Mouse (Mus musculus) G1E-ER4 (cell line): ENCODE data around the gene Hnrnpdl. TPM values are rescaled to one million over a fixed set of nuclear protein-coding genes. Genes with fewer than 3 reads are reported as not detected.

Experiments
- GATA1 ChIP-seq: IDR thresholded peaks from one replicate; pipeline ENCODE4 v1.8.0; 2012; ENCODE audit warnings: low read length, inconsistent platforms
- polyA plus RNA-seq: library from polyadenylated mRNA; stranded (reverse); fragments of >175 nt; gene quantifications from 2 replicates; pipeline ENCODE4 v1.2.3, GENCODE M21; 2012

The Hnrnpdl gene
- polyA plus RNA-seq, 1 experiment, result 311 TPM

DNA sequence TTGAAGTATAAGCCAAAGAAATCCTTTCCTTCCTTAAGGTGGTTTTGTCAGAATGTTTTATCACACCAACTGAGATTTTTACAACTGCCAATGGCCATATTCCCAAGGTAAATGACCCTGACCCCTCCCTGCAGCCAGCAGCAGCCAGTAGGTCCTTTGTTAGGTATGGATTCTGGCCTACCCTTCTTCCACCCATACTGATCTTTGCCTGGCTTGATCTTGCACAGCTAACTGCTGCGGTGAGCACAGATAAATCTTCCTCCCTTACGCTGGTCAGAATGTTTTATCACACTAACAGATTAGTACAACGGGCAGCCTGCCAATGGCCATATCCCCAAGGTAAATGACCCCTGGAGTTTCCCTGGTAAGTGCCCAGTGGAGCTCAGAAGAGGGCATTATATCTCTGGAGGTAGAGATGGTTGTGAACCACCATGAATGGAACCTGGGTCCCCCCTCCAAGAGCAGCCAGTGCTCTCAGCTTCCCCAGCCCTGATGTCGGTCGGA lies 16.5 kb upstream of the Hnrnpdl start:
- no peak for TF ChIP-seq GATA1

DNA sequence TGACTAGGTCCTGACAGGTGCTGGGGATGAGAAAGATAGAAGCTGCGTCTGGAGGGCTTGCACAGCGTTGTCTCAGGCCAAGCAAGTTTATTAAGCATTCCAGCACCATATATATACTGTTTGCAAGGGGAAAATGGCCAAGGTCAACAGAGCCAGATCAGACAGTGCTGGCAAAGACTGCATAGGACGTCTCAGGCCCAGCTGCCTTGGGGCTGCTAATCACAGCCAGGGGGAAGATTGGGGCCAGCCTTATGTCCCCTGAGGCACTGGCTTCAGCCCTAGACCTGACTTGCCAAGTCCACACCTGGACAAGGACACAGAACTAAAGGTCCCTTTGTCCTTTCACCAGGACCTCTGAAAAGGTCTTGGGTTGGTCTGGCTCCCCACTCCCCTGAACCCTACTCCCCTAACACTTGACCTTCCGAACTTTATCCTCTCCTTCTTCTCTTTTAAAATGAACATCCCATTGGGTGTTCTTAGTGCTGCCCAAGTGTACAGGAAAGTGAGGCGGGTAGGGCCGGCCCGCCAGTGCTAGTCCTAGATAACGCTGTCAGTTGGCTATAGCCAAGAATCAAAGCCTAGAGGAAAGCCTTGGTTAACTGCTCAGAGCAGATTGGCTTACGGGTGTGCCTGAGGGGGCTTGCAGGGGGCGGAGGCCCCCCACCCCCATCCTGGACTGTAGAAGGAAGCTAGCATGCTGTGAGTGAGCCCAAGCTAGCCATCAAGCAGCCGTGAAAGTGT lies 15.5 kb upstream of the Hnrnpdl start:
- TF ChIP-seq GATA1, result no peak

DNA sequence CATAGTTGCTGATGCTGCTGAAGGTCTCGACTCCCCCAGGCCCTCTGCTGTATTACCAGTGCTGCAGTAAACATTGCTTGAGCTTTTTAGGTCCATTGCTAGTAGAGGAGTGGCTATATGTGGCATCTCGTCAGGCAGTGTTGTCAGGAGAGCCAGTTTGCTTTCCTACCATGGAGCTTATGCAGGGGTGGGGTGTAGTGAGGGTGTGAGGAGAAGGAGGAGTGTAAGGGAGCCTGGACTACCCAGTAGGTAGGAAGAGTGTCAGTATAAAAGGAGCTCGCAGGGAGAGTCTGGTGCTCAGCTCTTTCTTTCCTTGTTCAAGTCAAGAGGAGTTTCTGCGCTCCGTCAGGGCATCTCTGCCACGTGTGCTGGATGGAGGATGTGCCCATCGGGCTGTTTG lies 13.3 kb upstream of the Hnrnpdl start:
- no peak for TF ChIP-seq GATA1

DNA sequence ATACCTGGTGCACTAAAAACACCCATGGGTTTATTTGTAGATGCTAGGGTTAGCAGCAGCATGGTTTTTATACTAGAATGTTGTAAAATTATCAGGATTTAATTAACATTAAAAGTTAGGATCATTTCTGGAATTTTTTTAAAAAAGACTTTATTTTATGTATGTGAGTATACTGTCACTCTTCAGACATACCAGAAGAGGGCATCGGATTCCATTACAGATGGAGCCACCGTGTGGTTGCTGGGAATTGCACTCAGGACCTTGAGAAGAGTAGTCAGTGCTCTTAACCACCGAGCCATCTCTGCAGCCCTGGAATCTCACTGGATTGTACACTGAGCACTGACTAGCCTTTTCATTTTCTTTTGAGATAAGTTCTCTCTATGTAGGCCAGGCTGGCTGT lies 10.4 kb upstream of the Hnrnpdl start:
- TF ChIP-seq GATA1, result no peak

DNA sequence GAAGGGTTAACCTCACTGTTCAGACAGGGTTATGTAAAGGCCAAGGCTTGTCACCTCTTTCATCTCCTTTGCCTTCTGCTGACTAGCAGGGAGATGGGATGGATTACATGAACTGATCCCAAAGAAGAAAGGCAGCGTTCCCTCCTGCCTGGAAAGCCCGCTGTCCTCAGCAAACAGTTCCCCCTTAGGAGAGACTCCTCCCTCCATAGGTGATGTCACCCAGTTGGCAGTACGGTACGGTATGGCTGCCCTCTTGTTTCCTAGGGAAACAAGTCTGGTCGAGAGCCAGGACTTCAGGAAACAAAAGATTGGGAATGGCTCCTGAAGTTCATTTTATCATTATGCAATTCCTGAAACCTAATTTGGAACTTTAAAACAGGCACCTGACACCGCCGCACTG lies 8.4 kb upstream of the Hnrnpdl start:
- TF ChIP-seq GATA1, result no peak

DNA sequence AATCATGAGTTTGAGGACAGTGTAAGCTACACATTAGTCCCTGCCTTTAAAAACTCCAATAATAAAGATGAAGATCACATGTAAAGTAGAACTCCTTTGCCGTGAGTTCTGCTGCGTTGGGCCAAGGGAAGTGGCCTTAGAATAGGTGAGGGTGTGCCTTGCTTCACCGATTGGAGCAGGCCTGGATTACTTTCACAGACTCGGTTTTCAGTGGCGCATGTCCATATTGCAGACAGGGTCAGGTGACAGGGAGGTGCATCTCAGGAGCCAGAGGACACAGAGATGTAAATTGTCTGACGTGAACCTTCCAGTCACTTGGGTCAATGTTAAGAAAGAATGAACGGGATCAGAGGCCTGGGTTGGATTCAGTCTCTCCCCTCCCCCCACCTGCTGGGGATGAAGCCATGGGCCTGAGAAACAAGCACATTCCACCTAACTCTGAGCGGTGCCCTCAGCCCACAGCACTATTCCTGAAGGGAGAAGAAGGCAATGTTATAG lies 7.7 kb upstream of the Hnrnpdl start:
- TF ChIP-seq GATA1, result no peak

DNA sequence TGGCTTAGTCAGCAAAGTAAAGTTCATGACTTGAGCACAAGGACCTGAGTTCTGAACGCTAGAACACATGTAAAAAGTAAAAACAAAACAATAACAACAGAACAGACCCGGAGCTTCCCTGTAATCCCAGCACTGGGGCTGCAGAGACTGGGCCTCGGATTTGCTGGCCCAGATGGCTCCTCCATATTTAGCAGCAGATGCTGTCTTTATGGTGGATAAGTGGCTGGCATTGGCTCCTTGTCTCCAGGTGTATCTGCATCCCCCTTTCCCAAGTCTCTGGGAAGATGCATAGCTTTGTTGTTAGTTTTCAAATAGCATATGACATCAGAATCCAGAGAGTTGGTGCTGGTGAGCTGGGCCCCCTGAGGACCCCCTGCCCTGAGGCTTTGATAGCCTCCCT lies 6.6 kb upstream of the Hnrnpdl start:
- TF ChIP-seq GATA1, result no peak

DNA sequence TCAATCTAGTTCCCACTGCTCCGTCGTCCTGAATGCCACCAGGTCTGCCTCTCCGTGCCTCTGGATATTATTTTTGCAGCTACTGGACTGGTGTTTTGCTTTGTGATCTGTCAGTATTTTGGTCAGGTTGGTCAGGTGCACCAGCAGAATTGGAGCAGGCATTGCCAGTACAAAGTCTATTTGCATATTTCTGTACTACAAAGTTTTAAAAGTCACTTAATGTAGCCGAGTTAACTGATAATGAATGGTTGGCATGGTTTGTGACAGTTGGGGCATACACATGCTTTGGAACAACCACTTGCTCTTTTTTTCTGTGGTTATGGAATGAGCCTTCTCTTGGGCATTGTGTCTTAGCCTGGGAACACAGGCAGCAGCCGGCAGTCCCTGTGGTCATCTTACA lies 5.2 kb upstream of the Hnrnpdl start:
- no peak for TF ChIP-seq GATA1

DNA sequence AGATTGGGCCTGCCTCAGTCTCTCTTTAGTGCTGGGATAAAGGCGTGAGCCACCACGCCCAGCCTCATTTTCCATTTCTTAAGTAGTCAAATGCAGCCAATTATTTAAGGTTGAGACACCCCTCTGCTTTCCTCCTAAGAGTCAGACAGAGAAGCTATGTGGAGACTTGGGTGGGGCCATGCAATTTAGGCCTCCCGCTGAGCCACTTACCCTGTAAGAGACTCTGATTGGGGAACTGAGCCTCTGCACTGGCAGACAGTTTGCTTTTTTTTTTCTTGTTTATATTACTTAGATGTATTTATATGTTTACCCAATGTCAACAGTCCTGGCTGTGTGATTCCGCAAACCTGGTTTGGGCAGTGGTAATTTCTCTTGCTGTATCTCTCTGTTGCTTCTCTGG lies 4.6 kb upstream of the Hnrnpdl start:
- no peak for TF ChIP-seq GATA1

DNA sequence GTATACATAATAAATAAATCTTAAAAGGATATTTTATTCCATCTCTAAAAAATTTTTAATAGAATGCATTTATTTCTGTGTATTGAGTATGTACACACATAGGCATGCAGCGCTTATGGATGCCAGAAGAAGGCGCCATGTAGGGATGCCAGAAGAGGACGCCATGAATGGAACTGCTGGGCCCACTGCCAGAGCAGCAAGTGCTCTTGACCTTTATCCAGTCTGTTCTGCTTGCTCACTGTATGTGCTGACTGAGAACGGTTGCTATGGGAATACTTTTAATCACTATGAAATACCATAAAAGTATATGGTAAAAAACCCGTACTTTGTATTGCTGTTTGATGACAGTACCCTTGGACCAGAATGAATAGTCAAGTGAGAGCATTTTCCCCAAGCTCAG lies 3.9 kb upstream of the Hnrnpdl start:
- TF ChIP-seq GATA1, result no peak

DNA sequence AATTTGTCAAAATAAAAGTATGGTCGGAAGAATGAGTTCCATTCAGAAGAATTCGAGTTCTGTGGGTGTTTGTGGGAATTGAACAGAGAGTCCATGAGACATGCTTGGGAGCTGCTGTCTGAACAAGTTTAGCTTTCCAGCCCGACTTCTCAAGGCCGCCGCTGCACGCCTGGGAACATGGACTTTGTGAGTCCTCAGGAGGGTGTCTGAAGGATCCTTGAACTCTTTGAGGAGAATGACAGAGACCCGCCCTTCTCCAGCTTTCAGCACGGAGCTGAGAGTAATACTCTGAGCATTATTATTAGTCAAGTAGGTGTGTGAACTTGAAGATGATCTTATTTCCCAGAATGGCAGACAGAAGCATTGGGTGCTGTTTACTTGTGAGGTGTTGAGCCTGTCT lies 3.0 kb upstream of the Hnrnpdl start:
- TF ChIP-seq GATA1, result no peak

DNA sequence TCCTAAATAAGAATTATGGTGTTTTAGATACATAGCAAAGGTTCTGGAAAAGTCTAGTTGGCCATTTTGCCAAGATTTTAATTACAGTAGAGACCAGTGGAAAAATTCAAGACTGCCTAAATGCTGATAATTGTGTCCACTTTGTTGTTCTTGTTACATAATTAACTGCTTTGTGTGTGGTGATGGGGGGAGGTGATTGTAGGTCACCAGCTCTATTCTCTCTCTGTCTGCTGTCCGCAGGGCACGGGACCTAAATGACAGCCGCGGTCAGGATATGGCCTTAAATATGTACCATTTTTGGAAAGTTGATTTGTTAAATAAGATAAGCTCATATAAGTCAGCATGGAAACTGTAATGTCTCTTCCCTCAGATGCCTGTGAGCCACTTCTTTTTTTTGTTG lies 1.8 kb upstream of the Hnrnpdl start:
- TF ChIP-seq GATA1, result no peak

DNA sequence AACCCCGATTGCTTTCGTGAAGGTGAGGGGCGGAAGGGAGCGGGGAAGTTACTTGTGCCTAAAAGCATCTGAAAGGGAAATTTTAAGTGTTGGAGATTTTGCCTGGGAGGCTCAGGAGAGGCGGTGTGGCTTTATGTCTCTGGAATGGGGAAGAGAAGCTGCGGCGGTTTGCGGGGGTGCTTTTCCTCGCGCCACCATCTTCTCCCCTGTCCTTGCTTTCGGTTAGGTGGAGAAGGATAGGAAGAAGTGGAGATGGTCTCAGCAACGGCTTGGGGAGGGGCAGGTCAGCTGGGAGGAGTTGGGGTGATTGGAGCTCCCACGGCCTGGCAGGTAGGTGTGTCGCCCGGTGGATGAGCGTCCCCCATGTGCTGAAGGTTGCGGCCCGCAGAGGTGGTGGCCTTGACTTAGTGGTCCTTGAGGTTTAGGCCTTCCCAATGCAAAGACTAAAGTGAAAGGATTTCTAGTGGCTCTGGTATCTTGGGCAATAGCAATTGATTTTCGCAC lies 869 bp upstream of the Hnrnpdl start:
- no peak for TF ChIP-seq GATA1

DNA sequence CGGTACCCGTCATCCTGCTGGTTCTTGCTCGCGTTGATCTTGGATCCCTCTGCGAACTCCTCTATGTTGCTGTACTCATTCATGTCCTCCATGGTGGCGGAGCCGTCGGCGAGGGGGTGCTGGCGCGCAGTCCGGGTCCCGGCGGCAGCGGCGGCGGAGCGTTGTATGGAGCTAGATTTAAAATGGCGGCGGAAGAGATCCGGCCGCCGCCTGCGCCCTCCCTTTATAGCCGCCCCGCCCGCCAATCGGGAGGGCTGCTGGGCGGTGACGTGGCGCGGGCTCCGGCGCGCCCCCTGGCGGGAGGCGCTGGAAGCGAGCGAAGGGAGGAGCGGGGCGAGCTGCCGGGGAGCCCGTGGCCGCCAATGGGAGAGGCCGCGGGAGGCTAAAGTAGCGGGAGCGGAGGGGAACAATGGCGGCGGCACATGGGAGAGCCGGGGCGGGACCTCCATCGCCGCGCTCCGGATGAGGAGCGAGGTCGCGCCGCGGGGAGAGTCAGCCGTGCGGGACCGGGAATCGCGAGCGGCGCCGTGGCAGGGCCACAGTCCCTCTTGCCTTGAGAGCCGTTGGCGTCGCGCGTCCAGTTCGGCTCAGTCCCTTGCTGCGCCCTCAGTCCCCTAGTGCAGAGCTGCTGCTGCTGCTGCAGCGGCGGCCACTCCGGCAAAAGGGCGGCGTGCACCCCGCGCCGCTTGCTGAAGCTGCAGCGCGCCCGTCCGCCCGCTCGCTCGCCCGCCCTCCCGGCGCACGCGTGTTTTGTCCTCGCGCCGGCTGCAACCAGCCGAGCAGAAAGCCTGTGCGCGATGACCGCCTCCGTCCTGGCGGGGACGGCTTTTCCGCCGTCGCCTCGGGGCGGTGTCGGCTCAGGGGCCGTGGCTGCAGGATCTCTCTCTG lies 506 bp downstream of the Hnrnpdl start:
- no peak for TF ChIP-seq GATA1

DNA sequence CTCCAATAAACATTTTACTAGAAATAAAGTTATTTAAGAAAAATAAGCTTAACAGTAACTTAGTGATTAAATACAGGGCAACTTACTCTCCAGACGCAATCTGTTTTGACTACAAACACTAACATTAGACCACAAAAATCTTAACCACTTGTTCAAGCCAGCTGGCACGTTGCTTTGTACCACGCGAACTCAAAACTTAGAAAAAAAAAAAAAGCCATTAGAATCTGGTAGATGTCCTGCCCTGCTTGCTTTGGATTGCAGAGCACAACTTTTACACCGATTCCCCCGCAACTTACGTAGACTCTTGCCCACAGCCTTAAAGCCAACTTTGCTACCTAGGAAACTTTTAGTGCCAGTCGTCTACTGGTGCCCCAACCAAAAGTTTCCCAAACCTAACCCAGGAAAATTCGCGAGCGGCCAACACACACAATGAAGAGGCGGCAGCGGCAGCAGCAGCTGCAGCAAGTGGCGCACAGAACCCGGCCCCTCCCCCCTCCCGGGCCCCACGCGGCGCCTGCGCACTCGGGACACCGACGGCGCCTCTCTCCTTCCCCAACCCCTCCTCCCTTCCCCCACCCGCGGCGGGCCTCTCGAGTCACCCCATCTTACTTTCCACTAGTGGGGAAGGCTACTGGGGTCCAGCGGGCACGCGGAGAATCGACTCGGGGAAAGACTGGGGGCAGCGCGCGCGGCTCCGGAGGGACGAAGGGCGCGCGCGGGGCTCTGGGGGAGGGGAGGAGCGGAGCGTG lies 1.3 kb downstream of the Hnrnpdl start:
- TF ChIP-seq GATA1, result no peak

DNA sequence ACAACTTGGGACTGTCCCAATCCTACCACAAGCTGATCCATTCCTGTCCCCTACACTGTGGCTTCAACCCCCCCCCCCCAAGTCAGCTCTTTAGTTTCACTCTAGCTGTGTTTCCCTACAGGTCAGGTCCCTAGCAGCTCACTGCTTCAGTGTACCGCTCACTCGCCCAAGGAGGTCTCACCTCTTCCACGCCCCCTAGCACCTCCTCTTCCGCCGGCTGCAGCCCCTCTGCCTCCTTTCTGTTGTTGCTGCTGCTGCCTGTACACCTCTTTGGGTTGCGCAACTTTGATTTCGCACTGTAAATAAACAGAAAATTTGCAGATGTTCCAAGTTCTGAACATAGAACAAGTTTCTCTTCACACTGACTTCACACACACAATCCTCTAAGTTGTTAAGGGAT lies 2.8 kb downstream of the Hnrnpdl start:
- TF ChIP-seq GATA1, result no peak
